Mouse (Mus musculus): Measurements from ENCODE around the gene Cyren.

Cyren gene

GRCm38 (mm10) chr6:34899127-34899526, 21.3 kb upstream of the Cyren start:
- DNase-seq (ENCODE audit: low spot score in 2 of 2): no peak

GRCm38 (mm10) chr6:34896168-34896780, 18.4 kb upstream of the Cyren start:
- DNase-seq (ENCODE audit: low spot score in 2 of 2): no peak

- no peak for DNase-seq (ENCODE audit: low spot score in 2 of 2)
Measured at GRCm38 (mm10) chr6:34895569-34895968, 17.7 kb upstream of the Cyren start.

GRCm38 (mm10) chr6:34889185-34889584, 11.3 kb upstream of the Cyren start:
- no peak for DNase-seq (ENCODE audit: low spot score in 2 of 2)

- no peak for DNase-seq (ENCODE audit: low spot score in 2 of 2)
Measured at GRCm38 (mm10) chr6:34887131-34887850, 9.4 kb upstream of the Cyren start.

GRCm38 (mm10) chr6:34884724-34885123, 6.9 kb upstream of the Cyren start:
- no peak for DNase-seq (ENCODE audit: low spot score in 2 of 2)

GRCm38 (mm10) chr6:34879911-34880475, 2.1 kb upstream of the Cyren start:
- DNase-seq (ENCODE audit: low spot score in 2 of 2): peak in 1 of 2 experiments; percentile 65

- DNase-seq (ENCODE audit: low spot score in 2 of 2): no peak
Measured at GRCm38 (mm10) chr6:34879101-34879740, 1.4 kb upstream of the Cyren start.

- no peak for DNase-seq (ENCODE audit: low spot score in 2 of 2)
Measured at GRCm38 (mm10) chr6:34876835-34877156, 1.1 kb downstream of the Cyren start.

- DNase-seq (ENCODE audit: low spot score in 2 of 2): peak in 1 of 2 experiments; percentile 31
Measured at GRCm38 (mm10) chr6:34875966-34876834, 1.7 kb downstream of the Cyren start.

- peak; percentile 77 to 86 for DNase-seq (ENCODE audit: low spot score in 2 of 2)
Measured at GRCm38 (mm10) chr6:34875268-34875761, 2.5 kb downstream of the Cyren start.

- no peak for DNase-seq (ENCODE audit: low spot score in 2 of 2)
Measured at GRCm38 (mm10) chr6:34874101-34874921, 3.5 kb downstream of the Cyren start.

- DNase-seq (ENCODE audit: low spot score in 2 of 2): no peak
Measured at GRCm38 (mm10) chr6:34872871-34873270, 5.0 kb downstream of the Cyren start.

GRCm38 (mm10) chr6:34871929-34872328, 5.9 kb downstream of the Cyren start:
- DNase-seq (ENCODE audit: low spot score in 2 of 2): no peak

GRCm38 (mm10) chr6:34870724-34871123, 7.1 kb downstream of the Cyren start:
- no peak for DNase-seq (ENCODE audit: low spot score in 2 of 2)

- no peak for DNase-seq (ENCODE audit: low spot score in 2 of 2)
Measured at GRCm38 (mm10) chr6:34870136-34870535, 7.7 kb downstream of the Cyren start.

GRCm38 (mm10) chr6:34869225-34869915, 8.5 kb downstream of the Cyren start:
- DNase-seq (ENCODE audit: low spot score in 2 of 2): peak; percentile 55 to 57

- DNase-seq (ENCODE audit: low spot score in 2 of 2): no peak
Measured at GRCm38 (mm10) chr6:34868507-34869217, 9.2 kb downstream of the Cyren start.

- no peak for DNase-seq (ENCODE audit: low spot score in 2 of 2)
Measured at GRCm38 (mm10) chr6:34867995-34868350, 9.9 kb downstream of the Cyren start.

All from thymus, postnatal 10 days (tissue).